Mouse (Mus musculus): Measurements from ENCODE around the gene Inpp5k. TPM values are rescaled to one million over a fixed set of nuclear protein-coding genes. Genes with fewer than 3 reads are reported as not detected.

Inpp5k gene
- polyA plus RNA-seq, 1 experiment from 2014 or later, result 19.7 TPM

DNA sequence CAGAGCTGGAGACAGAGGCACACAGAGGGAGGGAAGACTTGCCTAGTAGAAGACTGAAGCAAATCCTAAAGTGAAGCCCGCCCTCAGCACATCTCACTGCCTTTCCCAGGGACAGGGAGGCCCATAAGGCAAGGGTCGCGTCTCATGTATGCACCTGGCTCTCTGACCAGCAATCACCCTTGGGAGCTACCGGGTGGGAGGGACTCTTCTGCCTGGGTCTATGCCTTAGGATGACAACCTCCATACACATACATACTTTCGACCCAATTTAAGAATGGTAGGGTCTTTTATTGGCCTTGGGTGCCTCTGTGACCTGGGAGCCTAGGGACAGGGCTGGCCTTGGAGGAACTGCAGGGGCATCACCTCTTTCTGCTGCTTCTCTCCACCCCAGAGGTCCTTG is 42.6 kb downstream of the Inpp5k start:
- Histone ChIP-seq H3K9me3 (replicated peaks; ENCODE audit: control insufficient read depth, low read length) (no peaks in the 10 kb centered on the region), H3K4me3 (ENCODE audit: low read depth, low read length) (no peak overlapping the region), H3K4me2 (no peak overlapping the region), H3K27ac (ENCODE audit: low read depth, low read length) (no peak overlapping the region), H3K27me3 (ENCODE audit: control insufficient read depth, insufficient read depth, low read length) (no peaks in the 10 kb centered on the region), H3K36me3 (ENCODE audit: control insufficient read depth, insufficient read depth, low read length) (peaks cover 39% of the 10 kb centered on the region), H3K9ac (ENCODE audit: low read depth, low read length) (no peak overlapping the region), H3K4me1 (ENCODE audit: control insufficient read depth, insufficient read depth, low read length) (no peaks in the 10 kb centered on the region)
- 92% methylated on average over 5 of the region's 5 CpGs for WGBS (ENCODE audit: insufficient replicate concordance)
- ATAC-seq (replicated peaks; ENCODE audit: insufficient number of reproducible peaks, low FRiP score, low TSS enrichment), result no peak

DNA sequence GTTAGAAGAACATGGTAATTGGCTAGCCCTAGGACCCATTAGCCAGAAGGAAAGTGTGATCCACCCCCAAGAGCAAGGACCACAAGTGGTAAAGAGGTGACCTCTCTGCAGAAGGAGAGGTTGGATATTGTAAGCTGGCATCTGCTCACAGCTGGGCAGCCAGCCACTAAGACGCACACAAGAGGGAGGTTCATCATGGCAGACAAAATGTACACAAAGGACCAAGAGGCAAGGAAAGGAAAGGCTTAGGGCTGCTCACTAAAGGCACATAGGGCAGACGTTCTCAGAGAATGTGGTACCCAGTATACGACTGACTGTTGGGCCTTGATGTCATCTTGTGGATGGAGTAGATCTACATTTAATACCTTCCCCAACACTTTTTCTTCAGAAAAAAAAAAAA is 44.1 kb downstream of the Inpp5k start:
- no peak overlapping the region for H3K9ac ChIP-seq (ENCODE audit: low read depth, low read length)
- no peak for ATAC-seq (replicated peaks; ENCODE audit: insufficient number of reproducible peaks, low FRiP score, low TSS enrichment)
- H3K4me3 ChIP-seq (ENCODE audit: low read depth, low read length), result no peak overlapping the region
- H3K27me3 ChIP-seq (ENCODE audit: control insufficient read depth, insufficient read depth, low read length), result no peaks in the 10 kb centered on the region
- no peak overlapping the region for H3K27ac ChIP-seq (ENCODE audit: low read depth, low read length)
- no peak overlapping the region for H3K4me2 ChIP-seq
- no peaks in the 10 kb centered on the region for H3K9me3 ChIP-seq (replicated peaks; ENCODE audit: control insufficient read depth, low read length)
- H3K36me3 ChIP-seq (ENCODE audit: control insufficient read depth, insufficient read depth, low read length), result peaks cover 30% of the 10 kb centered on the region
- no peaks in the 10 kb centered on the region for H3K4me1 ChIP-seq (ENCODE audit: control insufficient read depth, insufficient read depth, low read length)
- WGBS (ENCODE audit: insufficient replicate concordance), result 79% methylated on average over 3 of the region's 3 CpGs

GRCm38 (mm10) chr11:75677881-75678746 is 47.3 kb downstream of the Inpp5k start:
- Histone ChIP-seq H3K27ac (ENCODE audit: low read depth, low read length) (peak overlapping the region; percentile 90), H3K4me1 (ENCODE audit: control insufficient read depth, insufficient read depth, low read length) (peaks cover 11% of the 10 kb centered on the region), H3K9me3 (replicated peaks; ENCODE audit: control insufficient read depth, low read length) (no peaks in the 10 kb centered on the region), H3K27me3 (ENCODE audit: control insufficient read depth, insufficient read depth, low read length) (no peaks in the 10 kb centered on the region), H3K4me2 (peak overlapping the region; percentile 85), H3K36me3 (ENCODE audit: control insufficient read depth, insufficient read depth, low read length) (peaks cover 3% of the 10 kb centered on the region; the same call in 1 of the 2 replicates), H3K9ac (ENCODE audit: low read depth, low read length) (peak overlapping the region; percentile 59), H3K4me3 (ENCODE audit: low read depth, low read length) (peak overlapping the region; percentile 94)
- no peak for ATAC-seq (replicated peaks; ENCODE audit: insufficient number of reproducible peaks, low FRiP score, low TSS enrichment)
- 80% methylated on average over 3 of the region's 3 CpGs for WGBS (ENCODE audit: insufficient replicate concordance)

GRCm38 (mm10) chr11:75678747-75679438 is 48.1 kb downstream of the Inpp5k start, which contains the start of gene Crk:
Gene Crk (plus strand): TSS chr11:75679259.
- peak; percentile 96 for ATAC-seq (replicated peaks; ENCODE audit: insufficient number of reproducible peaks, low FRiP score, low TSS enrichment)
- H3K9ac ChIP-seq (ENCODE audit: low read depth, low read length), result peak within 1 kb of the TSS; percentile 89
- H3K27ac ChIP-seq (ENCODE audit: low read depth, low read length), result peak within 1 kb of the TSS; percentile 90
- peak within 1 kb of the TSS; percentile 94 for H3K4me3 ChIP-seq (ENCODE audit: low read depth, low read length)
- under 1% methylated on average over 55 of the region's 55 CpGs for WGBS (ENCODE audit: insufficient replicate concordance)
- peaks cover 3% of the 10 kb centered on the region; the same call in 1 of the 2 replicates for H3K36me3 ChIP-seq (ENCODE audit: control insufficient read depth, insufficient read depth, low read length)
- no peaks in the 10 kb centered on the region for H3K27me3 ChIP-seq (ENCODE audit: control insufficient read depth, insufficient read depth, low read length)
- H3K4me1 ChIP-seq (ENCODE audit: control insufficient read depth, insufficient read depth, low read length), result peaks cover 11% of the 10 kb centered on the region
- H3K9me3 ChIP-seq (replicated peaks; ENCODE audit: control insufficient read depth, low read length), result no peaks in the 10 kb centered on the region
- peak within 1 kb of the TSS; percentile 85 for H3K4me2 ChIP-seq

- peaks cover 11% of the 10 kb centered on the region for H3K4me1 ChIP-seq (ENCODE audit: control insufficient read depth, insufficient read depth, low read length)
- peak overlapping the region; percentile 94 for H3K4me3 ChIP-seq (ENCODE audit: low read depth, low read length)
- H3K27ac ChIP-seq (ENCODE audit: low read depth, low read length), result peak overlapping the region; percentile 90
- H3K36me3 ChIP-seq (ENCODE audit: control insufficient read depth, insufficient read depth, low read length), result no peaks in the 10 kb centered on the region
- H3K9me3 ChIP-seq (replicated peaks; ENCODE audit: control insufficient read depth, low read length), result no peaks in the 10 kb centered on the region
- H3K4me2 ChIP-seq, result peak overlapping the region; percentile 85
- under 1% methylated on average over 43 of the region's 43 CpGs for WGBS (ENCODE audit: insufficient replicate concordance)
- peak overlapping the region; percentile 89 for H3K9ac ChIP-seq (ENCODE audit: low read depth, low read length)
- ATAC-seq (replicated peaks; ENCODE audit: insufficient number of reproducible peaks, low FRiP score, low TSS enrichment), result peak; percentile 75
- no peaks in the 10 kb centered on the region for H3K27me3 ChIP-seq (ENCODE audit: control insufficient read depth, insufficient read depth, low read length)
These were observed 48.8 kb downstream of the Inpp5k start for GRCm38 (mm10) chr11:75679439-75680171.

- ATAC-seq (replicated peaks; ENCODE audit: insufficient number of reproducible peaks, low FRiP score, low TSS enrichment), result no peak
- no peak overlapping the region for H3K4me2 ChIP-seq
- H3K9ac ChIP-seq (ENCODE audit: low read depth, low read length), result no peak overlapping the region
- H3K36me3 ChIP-seq (ENCODE audit: control insufficient read depth, insufficient read depth, low read length), result no peaks in the 10 kb centered on the region
- no peak overlapping the region for H3K27ac ChIP-seq (ENCODE audit: low read depth, low read length)
- peaks cover 18% of the 10 kb centered on the region for H3K4me1 ChIP-seq (ENCODE audit: control insufficient read depth, insufficient read depth, low read length)
- H3K4me3 ChIP-seq (ENCODE audit: low read depth, low read length), result no peak overlapping the region
- H3K9me3 ChIP-seq (replicated peaks; ENCODE audit: control insufficient read depth, low read length), result no peaks in the 10 kb centered on the region
- WGBS (ENCODE audit: insufficient replicate concordance), result 94% methylated on average over 5 of the region's 5 CpGs
- H3K27me3 ChIP-seq (ENCODE audit: control insufficient read depth, insufficient read depth, low read length), result no peaks in the 10 kb centered on the region
These were observed 53.7 kb downstream of the Inpp5k start for GRCm38 (mm10) chr11:75684462-75684861.

DNA sequence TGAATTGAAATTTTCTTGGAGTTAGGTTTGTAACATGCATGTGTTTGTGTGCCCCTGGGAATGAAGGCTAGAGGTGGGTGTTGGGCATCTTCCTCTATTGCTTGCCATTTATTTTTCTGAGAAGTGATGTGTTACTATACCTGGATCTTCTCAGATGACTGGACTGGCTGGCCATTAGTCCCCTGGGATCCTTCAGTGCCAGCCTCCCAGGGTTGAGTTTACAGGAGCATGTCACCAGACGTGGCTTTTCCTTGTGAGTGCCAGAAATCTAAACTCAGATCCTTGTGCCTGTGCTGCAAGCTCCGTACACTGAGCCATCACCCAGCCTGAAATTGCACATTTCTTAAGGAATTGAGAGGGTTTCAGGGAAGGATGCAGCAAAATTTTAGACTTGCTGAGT is 54.2 kb downstream of the Inpp5k start:
- Histone ChIP-seq H3K4me2 (no peak overlapping the region), H3K4me1 (ENCODE audit: control insufficient read depth, insufficient read depth, low read length) (peaks cover 18% of the 10 kb centered on the region), H3K27ac (ENCODE audit: low read depth, low read length) (no peak overlapping the region), H3K9me3 (replicated peaks; ENCODE audit: control insufficient read depth, low read length) (no peaks in the 10 kb centered on the region), H3K4me3 (ENCODE audit: low read depth, low read length) (no peak overlapping the region), H3K36me3 (ENCODE audit: control insufficient read depth, insufficient read depth, low read length) (no peaks in the 10 kb centered on the region), H3K27me3 (ENCODE audit: control insufficient read depth, insufficient read depth, low read length) (no peaks in the 10 kb centered on the region), H3K9ac (ENCODE audit: low read depth, low read length) (no peak overlapping the region)
- ATAC-seq (replicated peaks; ENCODE audit: insufficient number of reproducible peaks, low FRiP score, low TSS enrichment), result no peak
- 71% methylated on average over 2 of the region's 2 CpGs for WGBS (ENCODE audit: insufficient replicate concordance)

- ATAC-seq (replicated peaks; ENCODE audit: insufficient number of reproducible peaks, low FRiP score, low TSS enrichment), result no peak
- peaks cover 7% of the 10 kb centered on the region for H3K4me1 ChIP-seq (ENCODE audit: control insufficient read depth, insufficient read depth, low read length)
- H3K9me3 ChIP-seq (replicated peaks; ENCODE audit: control insufficient read depth, low read length), result no peaks in the 10 kb centered on the region
- H3K36me3 ChIP-seq (ENCODE audit: control insufficient read depth, insufficient read depth, low read length), result peaks cover 5% of the 10 kb centered on the region
- WGBS (ENCODE audit: insufficient replicate concordance), result 31% methylated on average over 2 of the region's 2 CpGs
- no peak overlapping the region for H3K4me3 ChIP-seq (ENCODE audit: low read depth, low read length)
- H3K9ac ChIP-seq (ENCODE audit: low read depth, low read length), result no peak overlapping the region
- no peaks in the 10 kb centered on the region for H3K27me3 ChIP-seq (ENCODE audit: control insufficient read depth, insufficient read depth, low read length)
- 0 out of 2 replicates have a peak overlapping the region, but pooled peaks have one; percentile 42 for H3K27ac ChIP-seq (ENCODE audit: low read depth, low read length)
- H3K4me2 ChIP-seq, result no peak overlapping the region
These were observed 56.7 kb downstream of the Inpp5k start for GRCm38 (mm10) chr11:75687343-75687993.
